Mouse (Mus musculus): ENCODE results near the gene Pnp2. TPM values are rescaled to one million over a fixed set of nuclear protein-coding genes. Genes with fewer than 3 reads are reported as not detected.
A peak's percentile ranks its signal among the peaks of the same experiment; 100 is the strongest.

Gene Pnp2
- total RNA-seq, 2 experiments from 2014 or later: 1.7 to 2.7 TPM

DNA sequence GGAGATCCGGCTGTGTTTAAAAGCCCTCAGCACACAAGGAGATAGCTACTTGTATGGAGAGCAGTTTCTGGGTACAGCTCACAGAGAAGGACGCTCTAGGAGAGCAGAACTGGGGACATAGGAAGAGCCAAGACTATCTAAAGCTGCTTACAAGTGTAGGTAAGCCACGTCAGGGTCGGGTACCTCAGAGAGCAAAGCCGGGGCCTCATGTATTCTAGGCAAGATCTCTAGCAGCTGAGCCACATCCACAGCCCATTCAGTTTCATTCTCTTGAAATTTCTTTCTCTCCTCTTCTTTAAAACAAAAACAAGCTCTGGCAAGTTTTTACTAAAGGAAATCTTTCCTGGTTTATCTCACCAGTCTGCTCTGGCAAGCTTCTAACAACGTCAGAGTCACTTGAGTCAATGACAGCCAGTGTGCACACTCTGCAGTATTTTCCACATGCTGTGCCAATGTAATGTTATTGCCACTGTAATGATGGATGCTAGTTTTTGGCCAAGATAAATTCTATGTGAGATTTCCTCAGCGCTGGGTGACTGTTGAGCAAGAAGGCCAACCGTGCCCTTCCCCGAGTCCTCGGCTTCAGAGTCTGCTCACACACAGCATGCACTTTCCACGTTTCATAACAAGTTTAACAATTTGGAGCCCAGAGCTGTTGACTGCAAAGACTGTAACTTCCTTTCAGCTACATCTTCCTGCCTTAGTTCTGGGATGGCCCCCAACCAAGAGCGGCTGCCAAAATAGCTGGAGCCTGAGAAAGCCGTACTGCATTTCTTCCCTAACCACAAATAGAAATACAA, 52.3 kb downstream of the Pnp2 start:
- DNase-seq (ENCODE audit: low spot score in 2 of 2): peak in 1 of 2 experiments; percentile 16

DNA sequence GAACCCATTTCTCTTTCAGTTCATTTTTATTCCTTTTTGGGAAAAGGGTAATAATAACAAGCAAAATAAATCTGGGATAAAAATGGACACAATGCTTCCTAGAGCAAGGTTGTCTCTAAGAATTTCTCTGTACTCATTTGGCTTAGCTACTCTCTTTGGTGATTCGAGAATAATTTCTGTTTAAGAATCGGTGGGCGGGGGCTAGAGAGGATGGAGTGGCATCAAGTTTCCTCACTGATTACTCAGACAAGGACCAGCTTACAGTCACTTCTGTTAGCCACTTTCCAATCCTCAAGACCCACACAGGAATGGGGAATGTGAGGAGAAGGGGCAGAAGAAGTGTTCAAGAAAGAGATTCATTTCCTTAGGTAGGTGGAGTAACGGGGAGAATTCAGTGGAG, 53.0 kb downstream of the Pnp2 start:
- DNase-seq (ENCODE audit: low spot score in 2 of 2): no peak

DNA sequence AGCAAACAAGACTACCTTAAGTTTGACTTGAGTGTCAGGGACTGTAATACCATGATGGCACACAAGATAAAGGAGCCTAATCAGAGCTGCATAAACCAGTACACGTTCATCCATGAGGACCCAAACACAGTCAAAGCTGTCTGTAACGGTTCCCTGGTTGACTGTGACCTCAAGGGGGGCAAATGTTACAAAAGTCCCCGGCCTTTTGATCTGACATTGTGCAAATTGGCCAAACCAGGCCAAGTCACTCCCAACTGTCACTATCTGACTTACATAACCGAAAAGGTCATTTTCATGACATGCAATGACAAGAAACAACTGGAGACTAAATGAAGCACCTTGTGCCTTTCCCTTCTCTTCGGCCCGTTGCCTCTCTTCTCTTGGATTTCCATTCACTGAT, 53.8 kb downstream of the Pnp2 start:
- DNase-seq (ENCODE audit: low spot score in 2 of 2): no peak

Other genes starting within 250 kb of the Pnp2 start
- not detected for gene Olfr748, start 248.6 kb upstream of the Pnp2 start, total RNA-seq (2021)
- gene Olfr749, start 210.9 kb upstream of the Pnp2 start, total RNA-seq (2021): not detected
- gene Ttc5, start 170.5 kb upstream of the Pnp2 start, total RNA-seq (2021): 10 to 100 TPM; 29.0 to 35.5 TPM
- gene Ccnb1ip1, start 148.3 kb upstream of the Pnp2 start, total RNA-seq (2021): not detected
- gene Parp2, start 148.2 kb upstream of the Pnp2 start, total RNA-seq (2021): 10 to 100 TPM; 21.0 to 22.7 TPM
- 10 to 100 TPM; 22.2 to 25.2 TPM for gene Tep1, start 85.4 kb upstream of the Pnp2 start, total RNA-seq (2021)
- 1 to 10 TPM in 1 of 2 experiments, under 1 TPM in 1; 0.83 to 1.3 TPM for gene Klhl33, start 58.5 kb upstream of the Pnp2 start, total RNA-seq (2021)
- gene Osgep, start 31.1 kb upstream of the Pnp2 start, total RNA-seq (2021): 10 to 100 TPM; 48.9 to 51.3 TPM
- gene Apex1, start 31.0 kb upstream of the Pnp2 start, total RNA-seq (2021): 10 to 100 TPM; 50.7 to 66.7 TPM
- 10 to 100 TPM; 54.8 to 63.0 TPM for gene Pip4p1, start 25.1 kb upstream of the Pnp2 start, total RNA-seq (2021)
- gene Pnp, start 24.9 kb upstream of the Pnp2 start, total RNA-seq (2021): 10 to 100 TPM; 35.0 to 40.3 TPM
- gene Gm49342, start 11.5 kb upstream of the Pnp2 start, total RNA-seq (2021): 10 to 100 TPM; 31.9 to 43.9 TPM
- gene Rnase10, start 51.8 kb downstream of the Pnp2 start, total RNA-seq (2021): not detected
- not detected for gene Rnase9, start 85.9 kb downstream of the Pnp2 start, total RNA-seq (2021)
- not detected for gene Rnase11, start 94.2 kb downstream of the Pnp2 start, total RNA-seq (2021)
- gene Rnase12, start 101.7 kb downstream of the Pnp2 start, total RNA-seq (2021): not detected
- under 1 TPM in 1 of 2 experiments, not detected in 1; 0.03 TPM for gene Olfr750, start 118.4 kb downstream of the Pnp2 start, total RNA-seq (2021)
- 10 to 100 TPM; 44.8 to 61.9 TPM for gene Rnase4, start 135.1 kb downstream of the Pnp2 start, total RNA-seq (2021)
- 1 to 10 TPM; 4.9 to 9.2 TPM for gene Ang, start 135.2 kb downstream of the Pnp2 start, total RNA-seq (2021)
- not detected for gene Eddm3b, start 158.4 kb downstream of the Pnp2 start, total RNA-seq (2021)
- gene Rnase6, start 167.9 kb downstream of the Pnp2 start, total RNA-seq (2021): 1 to 10 TPM; 1.3 to 2.0 TPM
- not detected for gene Rnase1, start 190.8 kb downstream of the Pnp2 start, total RNA-seq (2021)
- not detected for gene Rnase2b, start 206.3 kb downstream of the Pnp2 start, total RNA-seq (2021)
- gene Ang2, start 243.2 kb downstream of the Pnp2 start, total RNA-seq (2021): not detected
- gene Ear14, start 247.4 kb downstream of the Pnp2 start, total RNA-seq (2021): not detected

Data from adrenal gland, adult 18-20 months (tissue).